Mouse (Mus musculus): Measurements from ENCODE around the gene Lysmd4. TPM values are rescaled to one million over a fixed set of nuclear protein-coding genes. Genes with fewer than 3 reads are reported as not detected.

Gene Lysmd4
- total RNA-seq (2014; rRNA removed) (33.2 and 45.4 TPM in 2 replicates), polyA plus RNA-seq (2015; fragmentation: Nextera tagmentation; extraction: Ambion mirVana) (40.5 and 42.2 TPM in 2 replicates)

DNA sequence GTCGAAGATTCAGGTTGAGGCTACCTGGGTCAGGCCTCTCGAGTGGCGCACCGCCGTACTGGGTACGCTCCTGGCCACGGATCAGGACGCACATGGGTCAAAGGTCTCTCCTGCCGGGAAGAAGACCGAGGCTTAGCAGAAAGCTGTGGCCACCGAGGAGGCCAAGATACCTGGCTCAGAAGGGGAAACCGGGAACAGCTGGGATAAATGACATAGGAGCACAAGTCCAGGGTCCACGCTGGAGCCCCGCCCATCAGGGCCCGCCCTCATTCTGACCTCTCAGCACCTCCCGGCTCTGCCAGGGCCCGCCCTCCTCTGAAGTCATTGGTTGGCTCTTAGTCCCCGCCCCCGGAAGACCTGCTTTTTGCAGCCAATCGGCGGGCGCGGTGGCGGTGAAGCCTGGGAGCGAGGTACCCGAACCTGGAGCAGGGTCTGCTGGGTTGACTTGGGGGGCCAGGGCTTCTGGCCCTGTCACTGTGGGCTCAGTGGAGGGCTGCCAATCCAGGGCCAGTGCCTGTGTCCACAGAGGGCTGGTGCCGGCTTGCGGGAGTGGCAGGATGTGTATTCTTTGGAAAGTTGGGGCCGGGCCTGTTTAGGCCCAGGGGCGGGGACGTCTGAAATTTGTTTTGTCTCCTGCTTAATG lies at the start of gene Lysmd4:
Lysmd4 (plus strand) TSS at position 325 of the 643 bp plus-strand sequence.
- H3K27ac ChIP-seq (ENCODE audit: low read depth, low read length) = peak within 1 kb of the TSS; percentile 67
- peak within 1 kb of the TSS; percentile 90 for H3K4me2 ChIP-seq (ENCODE audit: low read depth, low read length, poor library complexity, severe bottlenecking)
- no peaks in the 10 kb centered on the region for H3K27me3 ChIP-seq (ENCODE audit: insufficient read depth, low read length)
- ATAC-seq (ENCODE audit: low FRiP score) = peak; percentile 98
- peak; percentile 96 for DNase-seq (ENCODE audit: low spot score)
- no peak for TF ChIP-seq CTCF (IDR thresholded peaks at IDR 0.05)
- WGBS = 3% methylated on average over 31 of the region's 31 CpGs
- H3K36me3 ChIP-seq (ENCODE audit: insufficient read depth, low read length) = peaks cover 14% of the 10 kb centered on the region
- no peaks in the 10 kb centered on the region for H3K9me3 ChIP-seq (ENCODE audit: low read length)
- peak within 1 kb of the TSS; percentile 73 for H3K4me3 ChIP-seq (ENCODE audit: low read depth, low read length)
- H3K9ac ChIP-seq (replicated peaks; ENCODE audit: low read length, poor library complexity, severe bottlenecking) = peak within 1 kb of the TSS; percentile 77
- H3K4me1 ChIP-seq (ENCODE audit: insufficient read depth, low read length) = peaks cover 15% of the 10 kb centered on the region

DNA sequence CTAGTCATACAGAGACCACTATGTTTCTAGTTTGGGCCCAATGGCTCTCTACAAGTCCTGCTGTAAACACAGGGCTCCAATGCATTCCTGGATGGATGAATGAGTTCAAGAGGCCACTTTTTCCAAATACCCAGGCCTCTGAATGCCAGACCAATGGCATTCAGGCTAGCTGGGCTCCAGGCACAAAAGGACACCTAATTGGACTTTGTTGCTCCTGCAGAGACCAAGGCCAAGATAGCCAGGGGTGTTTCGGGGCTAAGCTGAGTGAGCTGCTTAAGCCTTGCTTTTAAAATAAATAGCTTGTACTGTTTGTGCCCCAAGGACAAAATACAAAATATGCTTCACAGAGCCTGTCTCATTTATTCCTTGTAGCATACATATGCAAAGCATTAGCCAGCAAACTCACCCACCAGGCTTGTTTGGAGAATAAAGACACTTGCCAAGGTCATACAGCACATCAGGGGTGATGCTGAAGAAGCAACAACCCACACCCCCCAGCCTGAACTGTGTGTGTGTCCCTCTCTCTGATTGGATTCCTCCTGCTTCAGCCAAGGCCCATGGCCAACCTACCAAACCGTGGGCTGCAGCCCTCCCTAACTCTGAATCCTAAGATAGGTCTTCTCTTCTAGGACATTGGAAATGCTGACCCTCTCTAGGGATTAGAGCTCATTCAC lies 48.7 kb upstream of the Lysmd4 start:
- Histone ChIP-seq H3K9me3 (ENCODE audit: low read length) (no peaks in the 10 kb centered on the region), H3K27ac (ENCODE audit: low read depth, low read length) (no peak overlapping the region), H3K4me3 (ENCODE audit: low read depth, low read length) (no peak overlapping the region), H3K27me3 (ENCODE audit: insufficient read depth, low read length) (no peaks in the 10 kb centered on the region), H3K4me1 (ENCODE audit: insufficient read depth, low read length) (no peaks in the 10 kb centered on the region), H3K9ac (replicated peaks; ENCODE audit: low read length, poor library complexity, severe bottlenecking) (no peak overlapping the region), H3K4me2 (ENCODE audit: low read depth, low read length, poor library complexity, severe bottlenecking) (no peak overlapping the region), H3K36me3 (ENCODE audit: insufficient read depth, low read length) (no peaks in the 10 kb centered on the region)
- no peak for DNase-seq (ENCODE audit: low spot score)
- WGBS = 54% methylated on average over 2 of the region's 2 CpGs
- no peak for TF ChIP-seq CTCF (IDR thresholded peaks at IDR 0.05)
- no peak for ATAC-seq (ENCODE audit: low FRiP score)

DNA sequence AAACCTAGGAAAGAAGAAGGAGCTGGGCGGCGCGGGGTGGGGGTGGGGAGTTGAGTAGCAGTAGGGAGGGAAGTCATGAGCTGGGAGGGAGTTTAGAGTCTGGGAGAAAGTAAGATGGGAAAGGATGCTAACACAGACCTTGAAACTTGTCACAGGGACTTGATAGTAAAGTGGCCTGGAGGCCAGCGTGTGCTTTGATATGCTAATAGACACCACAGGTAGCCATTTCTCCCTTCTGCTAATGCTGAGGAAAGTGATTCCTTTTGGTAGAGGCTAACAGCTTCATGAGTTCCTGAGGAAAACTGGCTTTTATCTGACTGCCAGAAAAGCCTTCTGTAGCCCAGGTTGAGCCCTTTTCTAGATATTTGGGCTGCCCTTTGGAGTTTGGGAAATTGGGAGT lies 38.6 kb upstream of the Lysmd4 start:
- ATAC-seq (ENCODE audit: low FRiP score) (no peak), DNase-seq (ENCODE audit: low spot score) (no peak)
- Histone ChIP-seq H3K27me3 (ENCODE audit: insufficient read depth, low read length) (no peaks in the 10 kb centered on the region), H3K4me1 (ENCODE audit: insufficient read depth, low read length) (no peaks in the 10 kb centered on the region), H3K36me3 (ENCODE audit: insufficient read depth, low read length) (no peaks in the 10 kb centered on the region), H3K27ac (ENCODE audit: low read depth, low read length) (no peak overlapping the region), H3K9ac (replicated peaks; ENCODE audit: low read length, poor library complexity, severe bottlenecking) (no peak overlapping the region), H3K9me3 (ENCODE audit: low read length) (no peaks in the 10 kb centered on the region), H3K4me3 (ENCODE audit: low read depth, low read length) (no peak overlapping the region), H3K4me2 (ENCODE audit: low read depth, low read length, poor library complexity, severe bottlenecking) (no peak overlapping the region)
- no peak for TF ChIP-seq CTCF (IDR thresholded peaks at IDR 0.05)
- WGBS = 12% methylated on average over 4 of the region's 4 CpGs

DNA sequence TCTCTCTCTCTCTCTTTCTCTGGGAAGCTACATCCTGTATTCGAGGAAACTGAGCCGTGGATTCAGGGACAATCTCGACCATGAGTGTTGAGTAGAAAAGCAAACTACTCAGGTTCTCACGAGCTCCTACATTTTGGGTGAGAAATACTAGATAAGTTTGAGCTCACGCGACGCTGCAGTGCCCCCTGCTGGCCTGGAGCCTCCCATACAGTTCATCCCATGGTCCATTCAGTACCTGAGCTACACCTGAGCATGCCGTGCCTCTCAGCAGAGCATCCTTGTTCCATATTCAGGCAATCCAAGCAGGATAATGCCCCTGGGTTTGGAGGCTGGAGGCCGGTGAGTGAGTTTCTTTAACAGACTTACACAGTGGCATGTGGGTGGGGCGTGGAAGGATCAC lies 22.9 kb upstream of the Lysmd4 start:
- H3K9me3 ChIP-seq (ENCODE audit: low read length) = no peaks in the 10 kb centered on the region
- peak; percentile 86 for TF ChIP-seq CTCF (IDR thresholded peaks at IDR 0.05)
- ATAC-seq (ENCODE audit: low FRiP score) (no peak), DNase-seq (ENCODE audit: low spot score) (peak; percentile 66)
- no peaks in the 10 kb centered on the region for H3K4me1 ChIP-seq (ENCODE audit: insufficient read depth, low read length)
- no peak overlapping the region for H3K27ac ChIP-seq (ENCODE audit: low read depth, low read length)
- no peak overlapping the region for H3K9ac ChIP-seq (replicated peaks; ENCODE audit: low read length, poor library complexity, severe bottlenecking)
- no peaks in the 10 kb centered on the region for H3K36me3 ChIP-seq (ENCODE audit: insufficient read depth, low read length)
- WGBS = 17% methylated on average over 10 of the region's 10 CpGs
- H3K4me2 ChIP-seq (ENCODE audit: low read depth, low read length, poor library complexity, severe bottlenecking) = no peak overlapping the region
- H3K4me3 ChIP-seq (ENCODE audit: low read depth, low read length) = no peak overlapping the region
- H3K27me3 ChIP-seq (ENCODE audit: insufficient read depth, low read length) = no peaks in the 10 kb centered on the region

DNA sequence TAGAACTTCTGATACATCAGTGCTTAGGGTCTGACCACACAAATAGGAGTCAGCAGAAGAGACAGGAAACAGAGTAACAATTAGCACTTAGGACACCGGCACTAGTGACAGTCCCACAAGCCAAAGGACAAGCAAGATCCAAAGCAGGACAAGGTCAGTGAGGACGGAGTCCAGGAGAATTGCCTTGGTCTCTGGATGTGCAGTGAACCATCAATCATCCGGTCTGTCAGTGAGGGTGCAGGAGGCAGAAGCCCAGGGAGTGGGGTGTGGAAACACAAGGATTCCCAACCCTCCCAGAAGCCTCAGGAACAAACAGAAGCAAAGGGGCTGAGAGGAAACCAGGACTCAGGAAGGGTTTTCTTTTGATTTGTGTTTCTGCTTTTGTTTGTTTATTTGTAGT lies 18.7 kb upstream of the Lysmd4 start:
- no peak for ATAC-seq (ENCODE audit: low FRiP score)
- TF ChIP-seq CTCF (IDR thresholded peaks at IDR 0.05) = no peak
- Histone ChIP-seq H3K36me3 (ENCODE audit: insufficient read depth, low read length) (no peaks in the 10 kb centered on the region), H3K4me1 (ENCODE audit: insufficient read depth, low read length) (no peaks in the 10 kb centered on the region), H3K9ac (replicated peaks; ENCODE audit: low read length, poor library complexity, severe bottlenecking) (no peak overlapping the region), H3K4me3 (ENCODE audit: low read depth, low read length) (no peak overlapping the region), H3K4me2 (ENCODE audit: low read depth, low read length, poor library complexity, severe bottlenecking) (no peak overlapping the region), H3K9me3 (ENCODE audit: low read length) (no peaks in the 10 kb centered on the region), H3K27ac (ENCODE audit: low read depth, low read length) (no peak overlapping the region), H3K27me3 (ENCODE audit: insufficient read depth, low read length) (no peaks in the 10 kb centered on the region)
- 79% methylated on average over 3 of the region's 3 CpGs for WGBS
- no peak for DNase-seq (ENCODE audit: low spot score)

DNA sequence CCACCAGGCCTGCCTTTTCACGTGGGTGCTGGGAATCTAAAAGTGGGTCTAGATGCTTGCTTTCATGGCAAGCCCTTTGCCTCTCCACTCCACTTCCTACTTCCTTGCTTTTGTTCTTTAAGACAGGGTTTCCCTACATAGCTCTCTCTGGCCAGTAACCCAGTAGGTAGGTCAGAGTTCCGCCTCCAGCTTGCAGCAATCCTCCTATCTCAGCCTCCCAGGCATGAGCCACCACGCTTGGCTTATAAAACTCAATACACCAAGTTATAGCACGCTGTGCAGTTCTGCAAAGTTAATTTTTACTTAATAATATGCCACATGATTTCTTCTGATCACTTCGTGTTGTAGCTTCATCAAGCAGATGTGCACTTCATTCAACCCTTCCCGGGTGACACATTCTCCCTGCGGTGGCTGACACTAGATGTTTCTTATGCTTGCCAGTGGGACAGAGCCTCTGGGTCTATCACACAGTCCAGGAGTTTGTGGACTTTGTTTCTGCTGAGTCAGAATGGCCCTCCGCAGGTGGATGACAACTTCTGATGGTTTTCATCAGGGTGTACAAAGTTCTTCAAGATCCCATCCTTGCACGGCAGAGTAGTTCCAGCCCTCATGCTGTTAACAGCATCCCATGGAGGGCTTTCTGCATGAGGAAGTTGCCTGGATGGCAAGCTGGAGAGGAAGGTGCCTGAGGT lies 16.5 kb upstream of the Lysmd4 start:
- DNase-seq (ENCODE audit: low spot score) (no peak), ATAC-seq (ENCODE audit: low FRiP score) (no peak)
- no peak for TF ChIP-seq CTCF (IDR thresholded peaks at IDR 0.05)
- Histone ChIP-seq H3K27ac (ENCODE audit: low read depth, low read length) (no peak overlapping the region), H3K4me3 (ENCODE audit: low read depth, low read length) (no peak overlapping the region), H3K4me2 (ENCODE audit: low read depth, low read length, poor library complexity, severe bottlenecking) (no peak overlapping the region), H3K9me3 (ENCODE audit: low read length) (no peaks in the 10 kb centered on the region), H3K4me1 (ENCODE audit: insufficient read depth, low read length) (no peaks in the 10 kb centered on the region), H3K36me3 (ENCODE audit: insufficient read depth, low read length) (no peaks in the 10 kb centered on the region), H3K27me3 (ENCODE audit: insufficient read depth, low read length) (no peaks in the 10 kb centered on the region), H3K9ac (replicated peaks; ENCODE audit: low read length, poor library complexity, severe bottlenecking) (no peak overlapping the region)
- WGBS = 89% methylated on average over 9 of the region's 9 CpGs
